Mouse (Mus musculus): ENCODE measurements around the gene Mfsd4b4. TPM values are rescaled to one million over a fixed set of nuclear protein-coding genes. Genes with fewer than 3 reads are reported as not detected.
"Not testable (repeated sequence)": the region's sequence is repeated elsewhere in the genome, so short reads cannot be mapped to it uniquely, and the experiment has no call there.

Mfsd4b4 gene
- total RNA-seq (2014; rRNA removed) (3.0 and 3.3 TPM in 2 replicates), polyA plus RNA-seq (2012; rRNA removed) (1.3 and 1.7 TPM in 2 replicates)

- Histone ChIP-seq H3K27me3 (ENCODE audit: control insufficient read depth, insufficient read depth, low read length) (no peaks in the 10 kb centered on the region), H3K4me1 (ENCODE audit: control insufficient read depth, insufficient read depth, low read length) (peaks cover 2% of the 10 kb centered on the region; the same call in 1 of the 2 replicates), H3K36me3 (ENCODE audit: control insufficient read depth, insufficient read depth, low read length) (no peaks in the 10 kb centered on the region), H3K79me2 (ENCODE audit: control insufficient read depth, insufficient read depth, low read length) (no peaks in the 10 kb centered on the region), H3K27ac (replicated peaks; ENCODE audit: insufficient read depth, low read depth, low read length) (peak within 1 kb of the TSS; percentile 69), H3K9ac (ENCODE audit: low read depth, low read length) (peak within 1 kb of the TSS; percentile 85), H3K4me3 (ENCODE audit: insufficient read depth, low read depth, low read length) (peak within 1 kb of the TSS; percentile 83)
- peak; percentile 89 for DNase-seq (ENCODE audit: extremely low read depth, low read depth, low spot score)
- TF ChIP-seq CTCF (IDR thresholded peaks at IDR 0.05; ENCODE audit: low read depth, low read length), result no peak
- 0 out of 2 replicates have a peak, but pooled peaks have one; percentile 40 for TF ChIP-seq POLR2A (IDR thresholded peaks at IDR 0.05; ENCODE audit: extremely low read depth, insufficient read depth, low read length)
- WGBS, result under 1% methylated on average over 41 of the region's 41 CpGs
Observed at GRCm38 (mm10) chr10:39898874-39899371, at the start of gene Mfsd4b4. Gene Mfsd4b4, minus strand, starts transcription at chr10:39899238.

- WGBS, result 96% methylated on average over 3 of the region's 3 CpGs
- H3K4me1 ChIP-seq (ENCODE audit: control insufficient read depth, insufficient read depth, low read length); H3K79me2 ChIP-seq (ENCODE audit: control insufficient read depth, insufficient read depth, low read length); H3K4me3 ChIP-seq (ENCODE audit: insufficient read depth, low read depth, low read length); DNase-seq (ENCODE audit: extremely low read depth, low read depth, low spot score); H3K9ac ChIP-seq (ENCODE audit: low read depth, low read length); H3K27me3 ChIP-seq (ENCODE audit: control insufficient read depth, insufficient read depth, low read length); H3K27ac ChIP-seq (replicated peaks; ENCODE audit: insufficient read depth, low read depth, low read length): not testable (repeated sequence)
- H3K36me3 ChIP-seq (ENCODE audit: control insufficient read depth, insufficient read depth, low read length), result peaks cover 24% of the 10 kb centered on the region
Observed at GRCm38 (mm10) chr10:39947195-39947594, 48.2 kb upstream of the Mfsd4b4 start.

GRCm38 (mm10) chr10:39936553-39936952, 37.5 kb upstream of the Mfsd4b4 start:
- no peak for DNase-seq (ENCODE audit: extremely low read depth, low read depth, low spot score)
- H3K4me1 ChIP-seq (ENCODE audit: control insufficient read depth, insufficient read depth, low read length), result no peaks in the 10 kb centered on the region
- no peak overlapping the region for H3K27ac ChIP-seq (replicated peaks; ENCODE audit: insufficient read depth, low read depth, low read length)
- TF ChIP-seq CTCF (IDR thresholded peaks at IDR 0.05; ENCODE audit: low read depth, low read length) (no peak), POLR2A (IDR thresholded peaks at IDR 0.05; ENCODE audit: extremely low read depth, insufficient read depth, low read length) (no peak)
- no peak overlapping the region for H3K4me3 ChIP-seq (ENCODE audit: insufficient read depth, low read depth, low read length)
- no peaks in the 10 kb centered on the region for H3K79me2 ChIP-seq (ENCODE audit: control insufficient read depth, insufficient read depth, low read length)
- peaks cover 2% of the 10 kb centered on the region; the same call in 1 of the 2 replicates for H3K36me3 ChIP-seq (ENCODE audit: control insufficient read depth, insufficient read depth, low read length)
- H3K27me3 ChIP-seq (ENCODE audit: control insufficient read depth, insufficient read depth, low read length), result no peaks in the 10 kb centered on the region
- 74% methylated on average over 7 of the region's 7 CpGs for WGBS
- H3K9ac ChIP-seq (ENCODE audit: low read depth, low read length), result no peak overlapping the region

GRCm38 (mm10) chr10:39926616-39927139, 27.6 kb upstream of the Mfsd4b4 start, which contains the start of gene Mfsd4b2:
Gene Mfsd4b2, minus strand, starts transcription at chr10:39926923.
- TF ChIP-seq POLR2A (IDR thresholded peaks at IDR 0.05; ENCODE audit: extremely low read depth, insufficient read depth, low read length), result no peak
- TF ChIP-seq CTCF (IDR thresholded peaks at IDR 0.05; ENCODE audit: low read depth, low read length), result no peak
- no peak for DNase-seq (ENCODE audit: extremely low read depth, low read depth, low spot score)
- no peak within 1 kb of the TSS for H3K4me3 ChIP-seq (ENCODE audit: insufficient read depth, low read depth, low read length)
- no peak within 1 kb of the TSS for H3K9ac ChIP-seq (ENCODE audit: low read depth, low read length)
- H3K27me3 ChIP-seq (ENCODE audit: control insufficient read depth, insufficient read depth, low read length), result peaks cover 3% of the 10 kb centered on the region; the same call in 1 of the 2 replicates
- no peaks in the 10 kb centered on the region for H3K79me2 ChIP-seq (ENCODE audit: control insufficient read depth, insufficient read depth, low read length)
- no peaks in the 10 kb centered on the region for H3K36me3 ChIP-seq (ENCODE audit: control insufficient read depth, insufficient read depth, low read length)
- H3K4me1 ChIP-seq (ENCODE audit: control insufficient read depth, insufficient read depth, low read length), result no peaks in the 10 kb centered on the region; the same call in 1 of the 2 replicates
- H3K27ac ChIP-seq (replicated peaks; ENCODE audit: insufficient read depth, low read depth, low read length), result no peak within 1 kb of the TSS
- WGBS, result 4% methylated on average over 41 of the region's 41 CpGs

- not testable (repeated sequence) for H3K27me3 ChIP-seq (ENCODE audit: control insufficient read depth, insufficient read depth, low read length); H3K27ac ChIP-seq (replicated peaks; ENCODE audit: insufficient read depth, low read depth, low read length); H3K9ac ChIP-seq (ENCODE audit: low read depth, low read length); H3K4me1 ChIP-seq (ENCODE audit: control insufficient read depth, insufficient read depth, low read length); H3K36me3 ChIP-seq (ENCODE audit: control insufficient read depth, insufficient read depth, low read length); H3K79me2 ChIP-seq (ENCODE audit: control insufficient read depth, insufficient read depth, low read length); H3K4me3 ChIP-seq (ENCODE audit: insufficient read depth, low read depth, low read length)
- 34% methylated on average over 8 of the region's 8 CpGs for WGBS
- peak; percentile 37 for DNase-seq (ENCODE audit: extremely low read depth, low read depth, low spot score)
Observed at GRCm38 (mm10) chr10:39924556-39924955, 25.5 kb upstream of the Mfsd4b4 start.

- Histone ChIP-seq H3K27ac (replicated peaks; ENCODE audit: insufficient read depth, low read depth, low read length) (no peak overlapping the region), H3K27me3 (ENCODE audit: control insufficient read depth, insufficient read depth, low read length) (no peaks in the 10 kb centered on the region), H3K9ac (ENCODE audit: low read depth, low read length) (no peak overlapping the region), H3K4me1 (ENCODE audit: control insufficient read depth, insufficient read depth, low read length) (no peaks in the 10 kb centered on the region), H3K36me3 (ENCODE audit: control insufficient read depth, insufficient read depth, low read length) (no peaks in the 10 kb centered on the region), H3K4me3 (ENCODE audit: insufficient read depth, low read depth, low read length) (no peak overlapping the region), H3K79me2 (ENCODE audit: control insufficient read depth, insufficient read depth, low read length) (no peaks in the 10 kb centered on the region)
- TF ChIP-seq POLR2A (IDR thresholded peaks at IDR 0.05; ENCODE audit: extremely low read depth, insufficient read depth, low read length) (no peak), CTCF (IDR thresholded peaks at IDR 0.05; ENCODE audit: low read depth, low read length) (no peak)
- DNase-seq (ENCODE audit: extremely low read depth, low read depth, low spot score), result no peak
Observed at GRCm38 (mm10) chr10:39912616-39913015, 13.6 kb upstream of the Mfsd4b4 start.

Measured in liver, adult 2 months (tissue).